Mouse (Mus musculus): ENCODE results near the gene Rps15.

GRCm38 (mm10) chr10:80252493-80253274 is 39.6 kb upstream of the Rps15 start:
- TF ChIP-seq CTCF (IDR thresholded peaks at IDR 0.05; ENCODE audit: low read depth, low read length) (no peak), POLR2A (IDR thresholded peaks at IDR 0.05; ENCODE audit: borderline replicate concordance, low read depth, low read length) (no peak)
